Mouse (Mus musculus): Measurements from ENCODE around the gene Olfr643. TPM values are rescaled to one million over a fixed set of nuclear protein-coding genes. Genes with fewer than 3 reads are reported as not detected.

The Olfr643 gene
- polyA plus RNA-seq (2015; fragmentation: Illumina TruSeq; extraction: RNeasy Lipid Tissue Mini Kit (QIAGEN cat#74804); ENCODE audit: low read depth, low replicate concordance): not detected

DNA sequence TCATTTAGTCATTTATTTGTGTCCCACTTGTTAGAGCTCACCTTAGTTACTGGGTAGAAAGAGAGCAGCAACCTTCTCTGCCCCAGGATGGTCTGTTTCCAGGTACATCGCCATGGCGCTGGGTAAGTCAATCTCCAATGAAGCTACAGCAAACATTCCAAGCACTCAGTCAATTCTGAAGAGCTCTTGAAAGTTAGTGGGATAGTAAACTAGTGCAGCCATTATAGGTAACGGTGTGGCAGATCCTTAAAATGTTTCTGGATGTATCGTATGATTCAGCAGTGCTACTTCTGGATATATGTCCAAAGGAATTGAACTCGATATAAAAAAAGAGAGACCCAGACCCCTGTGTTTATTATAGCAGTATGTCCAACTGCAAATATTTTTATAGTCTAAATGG is at the start of gene Olfr643:
Olfr643 (minus strand) TSS at position 101 of the 400 bp plus-strand sequence.

DNA sequence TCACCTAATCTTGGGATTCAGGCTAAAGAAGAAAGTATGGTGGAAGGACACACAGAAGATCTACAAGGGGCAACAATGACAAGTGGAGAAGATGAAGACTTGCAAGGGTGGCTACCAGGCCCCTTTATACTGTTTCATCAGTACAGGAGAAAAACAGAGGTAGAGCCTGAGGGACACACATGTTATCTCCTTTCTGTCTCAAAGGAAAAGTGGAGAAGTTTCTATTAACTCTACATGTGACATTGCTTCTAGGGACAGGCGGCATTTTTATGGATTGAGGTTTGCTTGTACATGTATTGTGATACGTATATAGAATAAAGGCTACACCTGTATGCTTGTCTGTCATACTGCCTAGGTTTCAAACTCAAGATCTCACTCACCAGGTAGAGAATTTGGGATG is 46.1 kb upstream of the Olfr643 start, which contains the start of gene Olfr648:
Olfr648 (minus strand) TSS at position 101 of the 400 bp plus-strand sequence.

DNA sequence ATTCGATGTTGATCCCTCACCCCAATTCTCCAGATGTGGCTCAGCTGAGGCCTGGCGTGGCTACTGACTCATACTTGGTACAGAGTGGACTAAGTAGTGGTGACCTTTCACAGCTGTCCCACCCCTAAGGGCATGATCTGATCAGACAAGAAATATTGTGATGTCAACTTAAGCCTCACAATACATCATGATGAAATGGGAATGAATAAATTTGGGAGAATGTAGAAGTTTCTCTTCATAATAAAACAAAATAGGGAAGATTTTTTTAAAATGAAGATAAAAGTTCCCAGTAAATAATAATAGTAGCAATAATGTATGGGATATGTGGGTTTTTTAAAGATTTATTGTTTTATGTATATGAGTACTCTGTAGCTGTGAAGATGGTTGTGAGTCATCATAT is 13.3 kb upstream of the Olfr643 start, which contains the start of gene Ubqlnl:
Ubqlnl (minus strand) TSS at position 101 of the 400 bp plus-strand sequence.

DNA sequence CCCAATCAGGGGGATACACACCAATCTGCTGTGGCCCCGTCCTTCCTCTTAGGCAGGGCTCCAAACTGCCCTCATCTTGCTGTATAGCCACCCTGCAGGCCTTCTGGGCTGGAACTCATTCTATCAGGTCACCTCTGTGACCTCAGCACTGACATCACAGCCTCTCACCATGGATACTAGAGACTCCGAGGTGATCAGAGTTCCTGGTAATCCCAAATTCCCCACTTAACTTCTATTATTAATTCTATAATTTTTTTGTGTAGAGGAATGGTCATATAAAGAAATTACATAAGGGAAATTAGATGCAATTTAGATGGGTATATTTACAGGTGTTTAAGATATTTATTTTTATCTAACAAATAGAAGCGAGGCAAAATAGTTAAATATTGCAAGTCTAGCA is 6.0 kb upstream of the Olfr643 start, which contains the start of gene Ubqln3:
Ubqln3 (minus strand) TSS at position 101 of the 400 bp plus-strand sequence.

DNA sequence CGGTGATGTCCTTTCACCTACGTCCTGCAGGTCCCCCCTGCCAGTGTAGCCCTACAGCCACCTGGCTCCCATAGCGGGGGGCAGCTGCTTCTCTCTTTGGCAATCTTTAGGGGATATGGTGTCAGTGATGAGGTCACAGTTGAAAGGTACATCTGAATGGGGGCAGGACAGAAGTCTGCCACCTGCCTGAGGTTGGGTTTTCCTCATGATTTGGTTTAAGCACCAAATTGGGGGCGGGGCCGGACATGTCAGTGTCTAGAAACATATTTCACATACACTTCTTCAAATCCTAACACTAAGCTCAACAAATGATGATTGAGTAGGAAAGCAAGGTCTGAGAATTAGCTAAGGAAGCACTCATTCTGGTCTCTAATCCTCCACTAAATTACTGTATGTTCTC is 7.5 kb downstream of the Olfr643 start, which contains the start of gene Ubqln5:
Ubqln5 (minus strand) TSS at position 101 of the 400 bp plus-strand sequence.

DNA sequence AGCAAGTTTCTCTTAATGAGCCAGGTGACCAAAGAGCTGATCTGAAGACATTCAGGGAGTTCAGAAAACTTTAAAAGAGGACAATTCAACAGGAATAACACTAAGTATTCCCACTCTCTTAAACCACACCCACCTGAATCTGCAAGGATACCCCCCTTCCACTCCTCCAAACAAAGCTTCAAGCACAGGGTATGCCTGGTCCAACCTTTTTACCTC is 32.5 kb downstream of the Olfr643 start, which contains the start of gene Olfr646:
Olfr646 (plus strand) TSS at position 117 of the 216 bp plus-strand sequence.

DNA sequence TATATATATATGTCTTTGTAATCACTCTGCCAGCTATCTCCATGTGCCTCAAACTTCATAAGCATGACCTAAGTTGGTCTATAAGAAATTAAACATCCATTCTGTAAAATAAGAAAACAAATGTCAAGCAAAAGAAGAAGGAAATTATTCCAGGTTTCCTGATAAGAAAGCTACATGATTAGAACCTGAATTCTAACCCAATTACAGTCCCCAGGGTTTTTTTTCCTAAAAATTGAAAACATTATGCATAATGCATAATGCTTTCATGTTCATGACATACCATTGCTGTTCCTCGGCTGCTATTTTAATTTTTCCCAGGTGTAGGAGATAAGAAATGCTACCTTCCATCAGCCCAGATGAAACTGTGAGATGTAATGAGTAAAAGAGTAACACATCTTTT is 51.8 kb downstream of the Olfr643 start, which contains the start of gene Olfr645:
Olfr645 (minus strand) TSS at position 101 of the 400 bp plus-strand sequence.

DNA sequence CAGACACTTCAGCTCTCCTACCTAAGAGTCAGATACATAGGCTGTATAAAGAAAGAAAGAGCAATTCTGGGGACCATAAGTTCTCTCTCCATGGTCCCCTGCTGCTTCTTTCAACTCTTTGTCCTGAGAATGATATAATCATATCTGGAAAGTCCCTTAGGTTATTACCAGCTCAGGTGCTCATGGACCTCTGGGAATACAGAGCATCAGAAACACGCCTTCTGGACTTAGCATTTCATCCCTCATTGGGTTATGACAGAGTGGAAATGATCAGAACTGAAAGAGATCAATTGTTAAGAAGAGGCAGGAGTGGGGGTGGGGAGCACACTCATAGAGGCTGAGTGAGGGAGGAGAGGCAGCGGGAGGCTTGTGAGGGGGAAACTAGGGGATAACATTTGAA is 65.4 kb downstream of the Olfr643 start, which contains the start of gene Olfr644:
Olfr644 (minus strand) TSS at position 101 of the 400 bp plus-strand sequence.

DNA sequence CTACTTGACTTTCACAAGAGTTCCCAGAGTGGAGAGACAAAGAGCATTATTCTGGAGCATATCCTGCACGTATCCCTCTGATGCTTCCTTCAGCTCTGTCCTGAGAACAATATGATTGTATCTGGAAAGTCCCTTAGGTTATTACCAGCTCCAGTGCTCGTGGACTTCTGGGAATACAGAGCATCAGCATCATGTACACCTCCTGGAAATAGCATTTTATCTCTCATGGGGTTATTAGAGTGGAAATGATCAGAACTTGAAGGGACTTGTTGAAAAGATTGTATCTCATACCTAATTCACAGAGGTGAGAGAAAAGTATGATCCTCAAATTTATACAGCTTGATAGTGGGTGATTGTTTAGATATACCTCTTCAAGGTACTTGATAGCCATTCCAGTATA is 75.9 kb downstream of the Olfr643 start, which contains the start of gene 4930516K23Rik:
4930516K23Rik (minus strand) TSS at position 101 of the 400 bp plus-strand sequence.

DNA sequence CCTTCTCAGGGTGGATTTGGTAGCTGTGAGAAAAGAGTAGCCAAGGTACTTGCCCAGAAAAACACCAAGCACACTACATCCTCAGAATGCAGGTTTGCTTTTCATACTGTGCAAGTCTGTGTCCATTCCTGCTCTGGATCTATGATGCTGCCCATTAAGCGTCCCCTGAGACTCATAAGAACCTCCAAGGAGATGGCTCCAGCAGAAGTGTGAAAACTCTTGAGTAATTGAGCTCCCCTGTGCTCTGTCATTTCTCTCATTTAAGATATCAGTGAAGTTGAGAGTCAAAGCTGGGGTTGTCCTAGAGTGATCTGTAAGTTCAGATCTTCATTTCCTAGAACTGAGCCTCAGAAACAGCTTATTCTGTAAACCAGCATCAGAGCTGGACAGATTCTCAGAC is 84.6 kb downstream of the Olfr643 start, which contains the start of gene Olfr642:
Olfr642 (minus strand) TSS at position 101 of the 400 bp plus-strand sequence.

DNA sequence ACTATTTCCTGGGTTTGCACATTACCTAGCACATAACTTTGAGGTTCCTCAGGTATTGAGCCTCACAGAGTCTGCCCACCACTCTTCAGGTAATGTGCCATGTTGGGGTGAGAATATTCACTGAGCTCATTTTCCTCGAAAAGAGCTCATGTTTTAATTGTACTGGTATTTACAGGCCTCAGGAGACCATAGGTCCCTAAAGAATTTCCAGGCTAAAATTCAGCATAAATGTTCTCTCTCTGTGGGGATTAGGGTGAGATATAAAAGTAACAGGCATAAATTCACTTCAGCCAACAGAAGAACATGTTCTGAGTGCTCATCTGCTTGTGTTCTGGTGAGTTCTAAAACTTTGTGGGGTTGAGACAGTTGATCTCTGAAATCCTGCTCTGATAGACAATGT is 102.1 kb downstream of the Olfr643 start, which contains the start of gene Olfr641:
Olfr641 (plus strand) TSS at position 301 of the 400 bp plus-strand sequence.

DNA sequence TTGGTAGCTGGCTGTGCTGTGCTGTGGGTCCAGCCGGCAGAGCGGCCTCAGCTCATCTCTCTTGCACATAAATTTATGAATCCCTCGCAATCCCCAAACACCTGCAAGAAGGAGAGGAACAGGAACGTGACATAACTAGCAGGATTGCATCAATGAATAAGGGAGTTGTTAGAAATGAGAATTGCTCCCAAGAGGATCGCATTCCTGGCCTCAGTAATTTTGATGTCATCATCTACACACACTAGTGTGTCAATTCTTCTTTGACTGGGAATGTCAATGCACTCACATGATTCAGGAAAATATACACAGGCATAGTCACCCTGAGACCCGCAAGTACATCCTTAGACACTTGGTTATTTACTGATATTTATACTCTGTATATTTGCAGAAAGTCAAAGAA is 111.7 kb downstream of the Olfr643 start, which contains the start of gene Olfr640:
Olfr640 (minus strand) TSS at position 101 of the 400 bp plus-strand sequence.

DNA sequence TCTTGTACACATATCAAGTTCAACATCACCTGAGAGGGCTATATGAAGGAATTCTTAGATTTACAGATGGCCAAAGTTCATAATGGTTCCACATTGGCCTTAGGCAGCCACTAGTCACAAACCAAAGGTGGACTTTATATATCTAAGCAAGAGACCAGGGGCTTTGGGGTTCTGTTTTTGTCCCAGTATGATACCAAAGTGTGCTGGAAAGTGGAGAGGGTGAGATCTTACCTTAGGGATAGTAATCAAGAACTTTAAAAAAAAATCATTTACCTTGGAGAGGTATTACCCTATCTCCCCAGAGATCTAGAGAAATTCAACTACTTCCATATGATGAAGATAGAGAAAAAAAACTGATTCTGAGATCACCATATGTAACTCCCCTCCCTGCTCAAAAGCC is 120.0 kb downstream of the Olfr643 start, which contains the start of gene Olfr639:
Olfr639 (minus strand) TSS at position 101 of the 400 bp plus-strand sequence.

DNA sequence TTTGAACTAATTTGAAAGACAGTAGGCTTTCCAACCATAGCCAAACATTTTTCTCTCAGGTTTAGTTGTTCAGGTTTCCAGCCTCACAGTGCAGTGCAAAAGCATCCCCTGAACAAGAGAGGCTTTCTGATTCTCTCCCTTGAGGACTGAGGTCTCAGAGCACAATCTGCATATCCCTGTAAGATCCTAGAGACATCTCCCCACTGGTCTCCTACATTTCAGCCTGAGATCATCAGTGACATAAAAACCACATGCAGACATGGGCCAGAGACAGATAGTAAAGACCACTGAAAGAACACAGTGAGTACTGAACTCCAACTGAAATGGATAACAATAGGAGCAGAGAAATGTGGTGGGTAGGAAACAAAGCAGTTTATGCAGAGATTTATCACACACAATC is 138.8 kb downstream of the Olfr643 start, which contains the start of gene Olfr638:
Olfr638 (plus strand) TSS at position 301 of the 400 bp plus-strand sequence.

DNA sequence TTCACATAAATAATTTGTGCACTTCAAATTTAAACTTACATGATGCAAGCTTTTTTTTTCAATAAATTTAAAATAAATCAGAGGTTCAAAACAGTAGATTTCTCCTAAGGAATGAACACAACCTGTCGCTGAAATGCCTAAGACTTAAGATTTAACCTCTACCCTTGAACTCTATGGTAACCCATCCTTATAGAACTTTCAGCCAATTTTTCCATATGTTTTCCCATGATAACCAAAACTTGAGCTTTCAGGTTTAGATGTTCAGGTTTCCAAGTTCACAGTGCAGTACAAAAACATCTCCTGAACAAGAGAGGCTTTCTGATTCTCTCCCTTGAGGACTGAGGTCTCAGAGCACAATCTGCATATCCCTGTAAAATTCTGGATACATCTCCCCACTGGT is 166.4 kb downstream of the Olfr643 start, which contains the start of gene Olfr635:
Olfr635 (plus strand) TSS at position 301 of the 400 bp plus-strand sequence.

Other genes starting within 250 kb of the Olfr643 start
- gene Olfr64, start 242.9 kb downstream of the Olfr643 start, polyA plus RNA-seq (2015; fragmentation: Illumina TruSeq; extraction: RNeasy Lipid Tissue Mini Kit (QIAGEN cat#74804); ENCODE audit: low read depth, low replicate concordance): not detected
- gene Olfr65, start 233.9 kb downstream of the Olfr643 start, polyA plus RNA-seq (2015; fragmentation: Illumina TruSeq; extraction: RNeasy Lipid Tissue Mini Kit (QIAGEN cat#74804); ENCODE audit: low read depth, low replicate concordance): not detected
- not detected for gene Olfr631, start 208.6 kb downstream of the Olfr643 start, polyA plus RNA-seq (2015; fragmentation: Illumina TruSeq; extraction: RNeasy Lipid Tissue Mini Kit (QIAGEN cat#74804); ENCODE audit: low read depth, low replicate concordance)
- not detected for gene Olfr632, start 203.1 kb downstream of the Olfr643 start, polyA plus RNA-seq (2015; fragmentation: Illumina TruSeq; extraction: RNeasy Lipid Tissue Mini Kit (QIAGEN cat#74804); ENCODE audit: low read depth, low replicate concordance)
- gene Olfr633, start 193.0 kb downstream of the Olfr643 start, polyA plus RNA-seq (2015; fragmentation: Illumina TruSeq; extraction: RNeasy Lipid Tissue Mini Kit (QIAGEN cat#74804); ENCODE audit: low read depth, low replicate concordance): not detected
- gene Olfr635, start 166.3 kb downstream of the Olfr643 start, polyA plus RNA-seq (2015; fragmentation: Illumina TruSeq; extraction: RNeasy Lipid Tissue Mini Kit (QIAGEN cat#74804); ENCODE audit: low read depth, low replicate concordance): not detected
- not detected for gene Olfr638, start 138.7 kb downstream of the Olfr643 start, polyA plus RNA-seq (2015; fragmentation: Illumina TruSeq; extraction: RNeasy Lipid Tissue Mini Kit (QIAGEN cat#74804); ENCODE audit: low read depth, low replicate concordance)
- gene Olfr639, start 120.1 kb downstream of the Olfr643 start, polyA plus RNA-seq (2015; fragmentation: Illumina TruSeq; extraction: RNeasy Lipid Tissue Mini Kit (QIAGEN cat#74804); ENCODE audit: low read depth, low replicate concordance): not detected
- gene Olfr640, start 111.8 kb downstream of the Olfr643 start, polyA plus RNA-seq (2015; fragmentation: Illumina TruSeq; extraction: RNeasy Lipid Tissue Mini Kit (QIAGEN cat#74804); ENCODE audit: low read depth, low replicate concordance): not detected
- gene Olfr641, start 102.0 kb downstream of the Olfr643 start, polyA plus RNA-seq (2015; fragmentation: Illumina TruSeq; extraction: RNeasy Lipid Tissue Mini Kit (QIAGEN cat#74804); ENCODE audit: low read depth, low replicate concordance): not detected
- not detected for gene Olfr642, start 84.7 kb downstream of the Olfr643 start, polyA plus RNA-seq (2015; fragmentation: Illumina TruSeq; extraction: RNeasy Lipid Tissue Mini Kit (QIAGEN cat#74804); ENCODE audit: low read depth, low replicate concordance)
- not detected for gene 4930516K23Rik, start 76.0 kb downstream of the Olfr643 start, polyA plus RNA-seq (2015; fragmentation: Illumina TruSeq; extraction: RNeasy Lipid Tissue Mini Kit (QIAGEN cat#74804); ENCODE audit: low read depth, low replicate concordance)
- gene Olfr644, start 65.5 kb downstream of the Olfr643 start, polyA plus RNA-seq (2015; fragmentation: Illumina TruSeq; extraction: RNeasy Lipid Tissue Mini Kit (QIAGEN cat#74804); ENCODE audit: low read depth, low replicate concordance): not detected
- gene Olfr645, start 51.9 kb downstream of the Olfr643 start, polyA plus RNA-seq (2015; fragmentation: Illumina TruSeq; extraction: RNeasy Lipid Tissue Mini Kit (QIAGEN cat#74804); ENCODE audit: low read depth, low replicate concordance): not detected
- not detected for gene Olfr646, start 32.5 kb downstream of the Olfr643 start, polyA plus RNA-seq (2015; fragmentation: Illumina TruSeq; extraction: RNeasy Lipid Tissue Mini Kit (QIAGEN cat#74804); ENCODE audit: low read depth, low replicate concordance)
- not detected for gene Ubqln5, start 7.6 kb downstream of the Olfr643 start, polyA plus RNA-seq (2015; fragmentation: Illumina TruSeq; extraction: RNeasy Lipid Tissue Mini Kit (QIAGEN cat#74804); ENCODE audit: low read depth, low replicate concordance)
- not detected for gene Ubqln3, start 5.9 kb upstream of the Olfr643 start, polyA plus RNA-seq (2015; fragmentation: Illumina TruSeq; extraction: RNeasy Lipid Tissue Mini Kit (QIAGEN cat#74804); ENCODE audit: low read depth, low replicate concordance)
- gene Ubqlnl, start 13.2 kb upstream of the Olfr643 start, polyA plus RNA-seq (2015; fragmentation: Illumina TruSeq; extraction: RNeasy Lipid Tissue Mini Kit (QIAGEN cat#74804); ENCODE audit: low read depth, low replicate concordance): not detected
- 0.36 TPM for gene Olfm5, start 27.4 kb upstream of the Olfr643 start, polyA plus RNA-seq (2015; fragmentation: Illumina TruSeq; extraction: RNeasy Lipid Tissue Mini Kit (QIAGEN cat#74804); ENCODE audit: low read depth, low replicate concordance)
- gene Olfr648, start 46.0 kb upstream of the Olfr643 start, polyA plus RNA-seq (2015; fragmentation: Illumina TruSeq; extraction: RNeasy Lipid Tissue Mini Kit (QIAGEN cat#74804); ENCODE audit: low read depth, low replicate concordance): not detected
- gene Olfr649, start 58.6 kb upstream of the Olfr643 start, polyA plus RNA-seq (2015; fragmentation: Illumina TruSeq; extraction: RNeasy Lipid Tissue Mini Kit (QIAGEN cat#74804); ENCODE audit: low read depth, low replicate concordance): not detected
- 0.15 TPM for gene Trim6, start 81.4 kb upstream of the Olfr643 start, polyA plus RNA-seq (2015; fragmentation: Illumina TruSeq; extraction: RNeasy Lipid Tissue Mini Kit (QIAGEN cat#74804); ENCODE audit: low read depth, low replicate concordance)
- gene Trim34a, start 107.1 kb upstream of the Olfr643 start, polyA plus RNA-seq (2015; fragmentation: Illumina TruSeq; extraction: RNeasy Lipid Tissue Mini Kit (QIAGEN cat#74804); ENCODE audit: low read depth, low replicate concordance): 2.8 TPM
- gene Trim5, start 150.7 kb upstream of the Olfr643 start, polyA plus RNA-seq (2015; fragmentation: Illumina TruSeq; extraction: RNeasy Lipid Tissue Mini Kit (QIAGEN cat#74804); ENCODE audit: low read depth, low replicate concordance): 0.40 TPM
- 5.5 TPM for gene Trim12a, start 178.1 kb upstream of the Olfr643 start, polyA plus RNA-seq (2015; fragmentation: Illumina TruSeq; extraction: RNeasy Lipid Tissue Mini Kit (QIAGEN cat#74804); ENCODE audit: low read depth, low replicate concordance)
- not detected for gene Trim34b, start 192.1 kb upstream of the Olfr643 start, polyA plus RNA-seq (2015; fragmentation: Illumina TruSeq; extraction: RNeasy Lipid Tissue Mini Kit (QIAGEN cat#74804); ENCODE audit: low read depth, low replicate concordance)
- 2.2 TPM for gene Trim12c, start 216.0 kb upstream of the Olfr643 start, polyA plus RNA-seq (2015; fragmentation: Illumina TruSeq; extraction: RNeasy Lipid Tissue Mini Kit (QIAGEN cat#74804); ENCODE audit: low read depth, low replicate concordance)
- not detected for gene Trim30b, start 232.5 kb upstream of the Olfr643 start, polyA plus RNA-seq (2015; fragmentation: Illumina TruSeq; extraction: RNeasy Lipid Tissue Mini Kit (QIAGEN cat#74804); ENCODE audit: low read depth, low replicate concordance)